Mouse (Mus musculus) liver, embryonic 14.5 days (tissue): ENCODE measurements around the gene Pum2.

Experiments
- CTCF ChIP-seq: IDR thresholded peaks from 2 replicates; pipeline ENCODE4 v1.5.1; 2016; ENCODE audit warnings: antibody characterized with exemption, low read depth, control low read depth
- EP300 ChIP-seq: IDR thresholded peaks from 2 replicates; pipeline ENCODE4 v1.6.1; 2016; ENCODE audit warnings: antibody characterized with exemption, low read depth

DNA sequence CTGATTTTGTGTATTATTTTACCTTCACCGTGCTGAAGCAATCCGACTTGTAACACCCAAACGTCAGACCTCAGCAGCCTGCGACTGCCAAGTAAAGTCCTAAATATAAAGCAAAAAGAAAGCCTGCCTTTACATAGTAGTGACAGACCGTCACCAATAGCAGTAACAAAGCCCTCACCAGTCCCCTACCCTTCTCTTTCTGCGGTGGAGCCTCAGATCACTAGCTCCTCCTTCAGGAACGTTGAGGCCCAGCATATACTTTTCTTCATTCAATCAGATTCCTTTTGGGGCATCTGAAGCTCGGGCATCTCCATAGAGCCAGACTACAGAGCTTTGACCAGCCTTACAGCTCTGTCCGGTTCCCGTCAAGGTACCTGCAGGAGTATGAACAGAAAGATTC is 16.8 kb upstream of the Pum2 start:
- TF ChIP-seq CTCF (no peak), EP300 (no peak)
